Mouse (Mus musculus) right cerebral cortex, adult 2 months (tissue): ENCODE measurements around the gene Tanc2.
A peak's percentile ranks its signal among the peaks of the same experiment; 100 is the strongest.

Experiments
- DNase-seq, 2 experiments: peaks; one replicate each; pipeline ENCODE4 v3.0.0; 2021 to 2022; ENCODE audit warnings: low spot score in 2 of 2

The Tanc2 gene

GRCm38 (mm10) chr11:105952911-105953386 is 363.2 kb downstream of the Tanc2 start, which contains the start of gene Cyb561:
Cyb561 (minus strand) TSS chr11:105953336.
- no peak for DNase-seq

GRCm38 (mm10) chr11:105953402-105953801 is 363.6 kb downstream of the Tanc2 start:
- DNase-seq = no peak

GRCm38 (mm10) chr11:105955815-105956430 is 366.1 kb downstream of the Tanc2 start:
- no peak for DNase-seq

- no peak for DNase-seq
Observed at GRCm38 (mm10) chr11:105957501-105957900, 367.7 kb downstream of the Tanc2 start.

- DNase-seq = no peak
Observed at GRCm38 (mm10) chr11:105958566-105958965, 368.8 kb downstream of the Tanc2 start.

GRCm38 (mm10) chr11:105959355-105959754 is 369.6 kb downstream of the Tanc2 start:
- peak; percentile 59 to 60 for DNase-seq

- no peak for DNase-seq
Observed at GRCm38 (mm10) chr11:105964691-105965090, 374.9 kb downstream of the Tanc2 start.

- no peak for DNase-seq
Observed at GRCm38 (mm10) chr11:105966288-105966687, 376.5 kb downstream of the Tanc2 start.

- peak in 1 of 2 experiments; percentile 14 for DNase-seq
Observed at GRCm38 (mm10) chr11:105967741-105968574, 378.2 kb downstream of the Tanc2 start, which contains the start of gene Ace. Ace (plus strand) TSS chr11:105967945.

GRCm38 (mm10) chr11:105968948-105969347 is 379.2 kb downstream of the Tanc2 start:
- no peak for DNase-seq

GRCm38 (mm10) chr11:105969516-105969915 is 379.7 kb downstream of the Tanc2 start:
- DNase-seq = peak; percentile 22 to 40

GRCm38 (mm10) chr11:105974593-105974992 is 384.8 kb downstream of the Tanc2 start:
- no peak for DNase-seq

- no peak for DNase-seq
Observed at GRCm38 (mm10) chr11:105975050-105975449, 385.3 kb downstream of the Tanc2 start.

GRCm38 (mm10) chr11:105975636-105976035 is 385.9 kb downstream of the Tanc2 start:
- no peak for DNase-seq

- no peak for DNase-seq
Observed at GRCm38 (mm10) chr11:105978232-105978631, 388.4 kb downstream of the Tanc2 start.

GRCm38 (mm10) chr11:105978634-105979033 is 388.8 kb downstream of the Tanc2 start:
- no peak for DNase-seq
